Mouse (Mus musculus) midbrain, embryonic 12.5 days (tissue): ENCODE results near the gene Lbh. TPM values are rescaled to one million over a fixed set of nuclear protein-coding genes. Genes with fewer than 3 reads are reported as not detected.

Source experiments
- ATAC-seq: fragments of 200-750 bp; cut with Nextera tagmentation; 2 replicates; pipeline ENCODE4 v1.8.0; 2017; ENCODE audit warnings: low read depth, moderate TSS enrichment, moderate library complexity; ENCODE audit not compliant: low FRiP score
- H3K27ac ChIP-seq: fragments of 300-500 bp; sonication (generic); replicated peaks from 2 replicates; pipeline ENCODE4 v1.5.1; 2016; ENCODE audit warnings: mild to moderate bottlenecking
- H3K27me3 ChIP-seq: fragments of 300-500 bp; sonication (generic); 2 replicates; pipeline ENCODE4 v1.6.1; 2016; ENCODE audit warnings: mild to moderate bottlenecking
- H3K36me3 ChIP-seq: fragments of 300-500 bp; sonication (generic); 2 replicates; pipeline ENCODE4 v1.6.1; 2016
- H3K4me1 ChIP-seq: fragments of 300-500 bp; sonication (generic); 2 replicates; pipeline ENCODE4 v1.6.1; 2016
- H3K4me2 ChIP-seq: fragments of 300-500 bp; sonication (generic); replicated peaks from 2 replicates; pipeline ENCODE4 v1.6.1; 2016; ENCODE audit warnings: mild to moderate bottlenecking, moderate library complexity
- H3K4me3 ChIP-seq: fragments of 300-500 bp; sonication (generic); 2 replicates; pipeline ENCODE4 v1.5.1; 2016; ENCODE audit warnings: mild to moderate bottlenecking
- H3K9ac ChIP-seq: fragments of 300-500 bp; sonication (generic); replicated peaks from 2 replicates; pipeline ENCODE4 v1.6.1; 2016; ENCODE audit warnings: mild to moderate bottlenecking, moderate library complexity
- H3K9me3 ChIP-seq: fragments of 300-500 bp; sonication (generic); 2 replicates; pipeline ENCODE4 v1.6.1; 2016; ENCODE audit warnings: mild to moderate bottlenecking
- WGBS: fragments of 180-500 bp; shearing (Covaris S2); methylation state at CpG from one replicate; pipeline ENCODE4 v1.1.7; 2016; 5-methylcytosine and 5-hydroxymethylcytosine counted together
- polyA plus RNA-seq: library from polyadenylated mRNA; unstranded; fragments of >200 nt; fragmentation: Nextera tagmentation; extraction: Ambion mirVana; gene quantifications from 2 replicates; pipeline ENCODE4 v1.2.1, GENCODE M21; 2016

The Lbh gene
- polyA plus RNA-seq: 3.4 TPM in 2 replicates

DNA sequence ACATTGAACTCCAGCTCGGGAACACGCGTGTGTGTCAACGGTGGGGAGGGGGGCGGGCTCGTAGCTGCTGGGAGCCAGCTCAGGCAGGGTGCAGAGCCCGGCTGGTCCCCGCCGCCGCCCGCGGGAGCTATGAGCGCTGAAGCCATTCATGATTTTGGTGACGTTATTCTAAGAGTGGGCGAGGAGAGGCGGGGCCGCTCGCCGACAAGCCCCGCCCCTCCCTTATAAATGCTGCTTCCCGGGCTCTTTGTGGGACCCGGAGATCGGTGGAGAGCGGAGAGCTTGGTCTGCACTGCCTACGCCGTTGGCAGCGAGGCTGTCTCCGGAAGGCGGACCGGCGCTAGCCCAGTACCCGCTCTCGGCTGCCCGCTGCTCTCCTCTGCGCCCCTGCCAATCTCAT, at the start of gene Lbh:
Gene Lbh (plus strand): TSS at position 253 of the 400 bp plus-strand sequence.
- under 1% methylated on average over 35 of the region's 35 CpGs for WGBS
- Histone ChIP-seq H3K4me1 (peaks cover 36% of the 10 kb centered on the region), H3K9ac (peak within 1 kb of the TSS; percentile 88), H3K4me3 (peak within 1 kb of the TSS; percentile 76), H3K36me3 (peaks cover 20% of the 10 kb centered on the region), H3K9me3 (no peaks in the 10 kb centered on the region), H3K27me3 (peaks cover 20% of the 10 kb centered on the region), H3K4me2 (peak within 1 kb of the TSS; percentile 87), H3K27ac (peak within 1 kb of the TSS; percentile 90)
- peak; percentile 91 for ATAC-seq

DNA sequence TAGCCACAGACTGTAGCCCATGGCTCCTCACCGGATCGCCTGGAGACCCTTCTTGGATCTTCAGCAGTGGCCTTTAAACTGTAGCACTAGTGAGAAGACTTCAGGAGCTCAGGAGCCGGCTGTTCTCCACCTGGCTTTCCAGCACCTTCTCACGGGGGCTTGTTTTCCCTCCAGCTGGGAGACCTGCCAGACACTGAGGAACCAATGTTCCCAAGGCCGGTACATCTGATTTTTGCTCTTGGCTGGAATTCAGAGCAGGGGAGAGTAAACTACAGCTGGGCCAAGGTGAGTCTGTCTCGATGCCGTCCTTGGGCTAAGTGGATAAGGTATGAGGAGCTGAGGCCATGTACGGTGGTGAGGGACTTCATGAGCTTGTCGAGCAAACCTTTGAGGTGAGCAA, 39.1 kb upstream of the Lbh start:
- WGBS: 90% methylated on average over 9 of the region's 9 CpGs
- Histone ChIP-seq H3K36me3 (no peaks in the 10 kb centered on the region), H3K4me2 (no peak overlapping the region), H3K27me3 (no peaks in the 10 kb centered on the region), H3K9ac (no peak overlapping the region), H3K4me3 (no peak overlapping the region), H3K9me3 (no peaks in the 10 kb centered on the region), H3K4me1 (no peaks in the 10 kb centered on the region), H3K27ac (no peak overlapping the region)
- ATAC-seq: no peak

DNA sequence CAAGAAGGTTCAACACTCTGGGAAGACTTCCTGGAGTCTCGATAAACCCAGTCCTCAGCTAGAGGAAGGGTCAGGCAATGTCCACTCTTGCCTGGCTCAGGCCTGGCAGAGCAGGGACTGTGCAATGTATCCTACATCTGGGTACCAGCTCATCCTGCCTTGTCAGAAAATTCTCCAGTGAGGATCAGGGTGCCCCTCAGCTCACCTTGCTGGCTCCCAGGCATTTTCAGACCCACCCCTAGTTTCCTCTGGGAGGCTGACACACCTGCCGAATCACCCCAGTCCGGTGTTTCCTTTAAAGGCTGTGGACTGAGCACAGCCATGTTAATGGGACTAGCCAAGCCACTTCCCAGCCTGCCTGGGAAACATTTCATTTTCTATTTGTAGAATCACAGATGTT, 37.9 kb upstream of the Lbh start:
- H3K27me3 ChIP-seq: no peaks in the 10 kb centered on the region
- H3K4me2 ChIP-seq: no peak overlapping the region
- no peaks in the 10 kb centered on the region for H3K4me1 ChIP-seq
- 84% methylated on average over 3 of the region's 3 CpGs for WGBS
- H3K9ac ChIP-seq: no peak overlapping the region
- H3K36me3 ChIP-seq: no peaks in the 10 kb centered on the region
- no peaks in the 10 kb centered on the region for H3K9me3 ChIP-seq
- ATAC-seq: no peak
- H3K27ac ChIP-seq: no peak overlapping the region
- H3K4me3 ChIP-seq: no peak overlapping the region

DNA sequence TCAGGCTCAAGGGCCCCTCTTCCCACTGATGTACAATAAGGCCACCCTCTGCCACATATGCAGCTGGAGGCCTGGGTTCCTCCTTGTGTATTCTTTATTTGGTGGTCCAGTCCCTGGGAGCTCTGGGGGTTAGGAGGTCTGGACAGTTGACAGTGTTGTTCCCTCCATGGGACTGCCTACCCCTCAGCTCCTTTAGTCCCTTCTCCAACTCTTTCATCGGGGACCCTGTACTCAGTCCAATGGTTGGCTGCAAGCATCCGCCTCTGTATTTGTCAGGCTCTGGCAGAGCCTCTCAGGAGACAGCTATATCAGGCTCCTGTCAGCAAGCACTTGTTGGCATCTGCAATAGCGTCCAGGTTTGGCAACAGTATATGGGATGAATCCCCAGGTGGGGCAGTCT, 37.1 kb upstream of the Lbh start:
- H3K4me1 ChIP-seq: no peaks in the 10 kb centered on the region
- no peak for ATAC-seq
- H3K9me3 ChIP-seq: no peaks in the 10 kb centered on the region
- H3K4me2 ChIP-seq: no peak overlapping the region
- no peak overlapping the region for H3K27ac ChIP-seq
- H3K27me3 ChIP-seq: no peaks in the 10 kb centered on the region
- WGBS: 78% methylated on average over 3 of the region's 3 CpGs
- no peak overlapping the region for H3K9ac ChIP-seq
- H3K4me3 ChIP-seq: no peak overlapping the region
- no peaks in the 10 kb centered on the region for H3K36me3 ChIP-seq

DNA sequence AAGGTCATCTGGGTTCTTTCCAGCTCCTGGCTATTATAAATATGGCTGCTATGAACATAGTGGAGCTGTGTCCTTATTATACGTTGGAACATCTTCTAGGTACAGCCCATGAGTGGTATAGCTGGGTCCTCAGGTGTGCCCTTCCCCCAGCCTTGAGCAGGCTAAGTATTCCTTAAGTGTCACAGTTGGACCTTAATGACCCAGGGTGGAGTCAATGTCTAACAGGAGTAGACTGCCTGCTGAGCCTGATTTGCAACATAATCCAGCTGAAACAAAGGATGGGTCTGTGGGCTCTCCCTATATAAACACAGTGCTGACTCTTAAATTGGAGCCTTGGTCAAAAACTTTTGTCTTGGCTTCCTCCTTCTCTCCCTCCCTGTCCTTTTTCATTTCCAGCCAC, 36.3 kb upstream of the Lbh start:
- no peak for ATAC-seq
- 53% methylated on average over 1 of the region's 1 CpGs for WGBS
- no peak overlapping the region for H3K27ac ChIP-seq

DNA sequence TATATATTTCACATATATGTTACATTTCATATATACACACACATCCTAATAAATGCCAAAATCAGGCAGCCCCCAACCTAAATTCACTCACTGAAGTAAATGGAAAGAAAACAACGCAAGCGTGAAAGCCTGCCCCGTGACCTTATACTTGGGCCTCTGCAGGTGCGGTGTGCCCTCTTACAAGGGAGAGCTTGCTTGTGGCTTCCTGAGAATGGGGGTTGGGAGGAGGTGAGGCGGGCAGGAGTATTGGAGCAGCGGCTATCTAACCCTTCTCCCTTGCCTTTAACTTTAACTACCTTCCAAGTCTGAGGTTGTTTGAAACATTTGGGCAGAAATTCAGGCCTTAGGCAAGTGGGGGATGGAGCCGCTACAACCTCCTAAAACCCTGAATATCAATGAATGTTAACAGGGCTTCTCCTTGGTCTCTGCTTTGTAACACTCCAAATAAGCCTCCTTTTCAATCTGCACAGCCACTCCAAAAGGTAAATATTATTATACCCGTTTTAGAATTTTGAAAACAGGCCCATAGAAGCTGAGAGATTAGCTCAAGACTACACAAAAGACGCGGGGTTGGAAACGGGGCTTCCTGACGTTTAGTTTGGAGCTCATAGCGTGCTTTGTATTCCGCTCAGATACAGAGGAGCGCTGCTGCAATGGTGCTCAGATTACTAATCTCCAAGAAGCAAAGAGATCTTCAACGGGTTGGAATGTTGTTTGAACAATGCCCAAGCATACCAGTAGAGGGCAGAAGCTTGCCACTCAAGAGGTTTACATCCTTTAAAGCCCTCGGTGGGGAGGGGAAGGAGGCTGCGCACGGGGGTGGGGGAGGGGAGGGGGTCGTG, 28.3 kb upstream of the Lbh start:
- peak; percentile 87 for ATAC-seq
- Histone ChIP-seq H3K4me2 (peak overlapping the region; percentile 31), H3K4me1 (peaks cover 12% of the 10 kb centered on the region), H3K9me3 (no peaks in the 10 kb centered on the region), H3K4me3 (no peak overlapping the region), H3K36me3 (no peaks in the 10 kb centered on the region), H3K9ac (peak overlapping the region; percentile 2; the same call in 1 of the 2 replicates), H3K27ac (peak overlapping the region; percentile 60), H3K27me3 (no peaks in the 10 kb centered on the region)
- 8% methylated on average over 19 of the region's 20 CpGs for WGBS

More for the DNA sequence above, 36.3 kb upstream of the Lbh start:
- Histone ChIP-seq H3K9ac (no peak overlapping the region), H3K27me3 (no peaks in the 10 kb centered on the region), H3K4me1 (no peaks in the 10 kb centered on the region), H3K4me2 (no peak overlapping the region), H3K36me3 (no peaks in the 10 kb centered on the region), H3K9me3 (no peaks in the 10 kb centered on the region), H3K4me3 (no peak overlapping the region)

DNA sequence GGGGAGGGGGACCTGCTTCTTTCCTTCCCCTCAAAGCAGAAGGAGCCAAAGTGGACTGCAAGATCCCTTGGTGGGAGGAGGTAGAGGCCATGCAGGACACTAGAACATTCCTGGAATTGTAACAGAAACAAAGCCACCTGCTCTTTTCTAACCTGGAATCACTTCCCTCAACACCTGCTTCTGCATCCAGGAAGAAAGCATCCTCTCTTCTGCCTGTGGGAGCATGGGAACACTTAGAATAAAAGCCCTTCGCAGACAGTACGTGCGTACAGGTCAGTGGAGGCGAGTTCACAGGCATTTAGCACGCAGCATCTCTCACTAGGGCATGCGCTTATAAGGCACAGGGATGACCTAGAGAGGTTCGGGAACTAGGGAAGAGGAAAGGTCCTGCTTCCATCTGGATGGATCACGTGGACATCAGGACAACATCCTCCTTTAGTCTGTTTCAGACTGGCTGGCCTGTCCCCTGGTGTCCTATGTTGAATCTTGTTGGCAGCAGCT, 27.7 kb upstream of the Lbh start:
- H3K36me3 ChIP-seq: no peaks in the 10 kb centered on the region
- 60% methylated on average over 8 of the region's 8 CpGs for WGBS
- ATAC-seq: peak; percentile 65
- H3K4me1 ChIP-seq: peaks cover 12% of the 10 kb centered on the region
- no peak overlapping the region for H3K4me3 ChIP-seq
- H3K27ac ChIP-seq: 0 out of 2 replicates have a peak overlapping the region, but pooled peaks have one; percentile 15
- H3K4me2 ChIP-seq: peak overlapping the region; percentile 31; the same call in 1 of the 2 replicates
- no peaks in the 10 kb centered on the region for H3K9me3 ChIP-seq
- no peaks in the 10 kb centered on the region for H3K27me3 ChIP-seq
- H3K9ac ChIP-seq: no peak overlapping the region

DNA sequence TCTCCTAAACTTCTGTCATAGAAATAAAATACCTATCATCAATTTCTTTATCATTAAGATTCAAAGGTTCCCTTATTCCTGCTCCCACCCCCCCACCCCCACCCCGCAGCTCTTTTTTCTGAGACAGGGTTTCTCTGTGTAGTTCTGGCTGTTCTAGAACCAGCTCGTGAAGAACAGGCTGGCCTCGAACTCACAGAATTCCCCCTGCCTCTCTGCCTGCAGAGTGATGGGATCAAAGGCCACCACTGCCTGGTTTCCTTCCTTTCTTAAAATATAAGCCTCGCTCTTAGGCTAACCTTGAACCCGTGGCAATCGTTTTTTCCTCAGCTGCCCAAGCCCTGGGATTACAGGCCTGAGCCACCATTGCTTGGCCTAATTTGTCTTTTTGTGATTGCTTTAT, 26.5 kb upstream of the Lbh start:
- Histone ChIP-seq H3K4me2 (no peak overlapping the region), H3K27me3 (no peaks in the 10 kb centered on the region), H3K9ac (no peak overlapping the region), H3K36me3 (no peaks in the 10 kb centered on the region), H3K9me3 (no peaks in the 10 kb centered on the region), H3K4me1 (peaks cover 12% of the 10 kb centered on the region), H3K4me3 (no peak overlapping the region), H3K27ac (no peak overlapping the region)
- no peak for ATAC-seq
- WGBS: 88% methylated on average over 6 of the region's 6 CpGs

DNA sequence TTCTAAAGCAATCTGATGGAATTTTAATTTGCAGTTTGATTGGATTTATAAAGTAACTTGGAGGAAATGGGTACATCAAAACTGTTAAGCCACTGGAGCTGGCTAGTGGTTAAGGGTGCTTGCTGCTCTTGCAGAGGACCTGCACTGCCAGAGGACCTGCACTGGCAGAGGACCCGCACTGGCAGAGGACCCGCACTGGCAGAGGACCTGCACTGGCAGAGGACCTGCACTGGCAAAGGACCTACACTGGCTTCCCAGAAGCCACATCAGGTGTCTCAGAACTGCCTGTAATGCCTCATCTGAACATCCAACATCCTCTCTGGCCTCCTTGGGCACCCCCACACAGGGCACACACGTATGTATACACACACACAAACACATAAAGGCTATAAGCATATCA, 22.6 kb upstream of the Lbh start:
- H3K27me3 ChIP-seq: no peaks in the 10 kb centered on the region
- H3K4me2 ChIP-seq: no peak overlapping the region
- no peak overlapping the region for H3K4me3 ChIP-seq
- no peaks in the 10 kb centered on the region for H3K9me3 ChIP-seq
- ATAC-seq: no peak
- WGBS: 91% methylated on average over 3 of the region's 3 CpGs
- H3K36me3 ChIP-seq: no peaks in the 10 kb centered on the region
- 0 out of 2 replicates have a peak, but pooled peaks cover under 1% of the 10 kb centered on the region for H3K4me1 ChIP-seq
- H3K9ac ChIP-seq: no peak overlapping the region
- H3K27ac ChIP-seq: no peak overlapping the region

DNA sequence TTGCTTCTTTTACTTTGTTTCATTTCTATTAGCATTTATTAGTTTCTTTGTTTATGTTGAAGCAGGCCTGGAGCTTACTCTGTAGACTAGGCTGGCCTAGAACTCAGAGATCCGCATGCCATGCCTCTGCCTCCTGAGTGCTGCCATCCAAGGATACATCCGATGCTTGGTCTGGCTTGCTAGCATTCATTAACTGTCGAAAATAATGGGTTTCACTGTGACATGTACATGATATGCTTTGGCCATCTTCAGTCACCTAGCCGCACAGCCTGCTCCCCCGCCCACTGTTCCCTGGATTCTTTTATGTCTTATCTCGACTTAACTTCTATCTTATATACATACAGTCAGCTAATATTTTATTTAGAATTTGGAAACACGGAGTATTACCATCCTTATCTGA, 21.0 kb upstream of the Lbh start:
- H3K27me3 ChIP-seq: no peaks in the 10 kb centered on the region
- H3K4me2 ChIP-seq: no peak overlapping the region
- H3K4me3 ChIP-seq: no peak overlapping the region
- no peak overlapping the region for H3K27ac ChIP-seq
- no peaks in the 10 kb centered on the region for H3K4me1 ChIP-seq
- no peak for ATAC-seq
- 90% methylated on average over 7 of the region's 7 CpGs for WGBS
- no peaks in the 10 kb centered on the region for H3K9me3 ChIP-seq
- no peaks in the 10 kb centered on the region for H3K36me3 ChIP-seq
- no peak overlapping the region for H3K9ac ChIP-seq

DNA sequence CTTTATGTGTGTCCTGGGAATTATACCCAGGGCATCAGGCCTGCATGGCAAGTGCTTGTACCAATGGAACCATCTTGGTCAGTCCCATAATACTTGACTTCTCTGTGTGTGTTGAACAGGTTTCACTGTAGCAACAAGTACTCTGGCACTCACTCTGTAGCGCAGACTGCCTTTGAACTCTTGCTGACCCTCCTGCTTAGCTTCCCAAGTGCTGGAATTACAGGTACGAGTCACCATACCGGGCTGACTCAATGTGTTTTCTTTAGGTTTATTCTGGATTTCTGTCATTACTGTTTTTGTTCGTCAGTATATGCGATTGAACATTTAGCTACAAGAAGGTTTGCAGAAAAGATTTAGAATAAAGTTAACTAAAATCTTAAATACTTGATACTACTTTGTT, 20.1 kb upstream of the Lbh start:
- Histone ChIP-seq H3K27ac (no peak overlapping the region), H3K4me1 (no peaks in the 10 kb centered on the region), H3K9me3 (no peaks in the 10 kb centered on the region), H3K4me2 (no peak overlapping the region), H3K36me3 (no peaks in the 10 kb centered on the region), H3K9ac (no peak overlapping the region), H3K27me3 (no peaks in the 10 kb centered on the region), H3K4me3 (no peak overlapping the region)
- no peak for ATAC-seq
- 87% methylated on average over 5 of the region's 5 CpGs for WGBS

DNA sequence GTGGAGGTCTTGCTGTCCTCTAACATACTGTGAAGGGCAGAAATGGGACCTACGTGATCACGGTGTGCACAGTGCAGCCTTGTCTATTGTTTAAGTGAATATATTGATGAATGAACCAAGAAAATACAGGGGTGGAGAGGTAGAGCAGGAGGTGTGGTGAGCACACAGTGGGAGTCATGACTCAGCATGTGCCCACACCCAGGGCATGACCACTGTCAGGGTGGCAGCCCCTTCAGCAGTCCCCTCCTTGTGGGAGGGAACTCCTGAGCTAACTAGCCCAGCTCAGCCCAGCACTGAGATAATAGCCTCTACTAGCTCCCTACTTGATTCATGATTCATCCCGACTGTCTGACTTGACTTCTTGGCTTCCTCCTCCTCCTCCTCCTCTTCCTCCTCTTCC, 19.3 kb upstream of the Lbh start:
- no peaks in the 10 kb centered on the region for H3K27me3 ChIP-seq
- H3K4me2 ChIP-seq: no peak overlapping the region
- H3K36me3 ChIP-seq: no peaks in the 10 kb centered on the region
- H3K27ac ChIP-seq: no peak overlapping the region
- no peaks in the 10 kb centered on the region for H3K4me1 ChIP-seq
- no peak for ATAC-seq
- WGBS: 76% methylated on average over 3 of the region's 3 CpGs
- no peaks in the 10 kb centered on the region for H3K9me3 ChIP-seq
- H3K4me3 ChIP-seq: no peak overlapping the region
- no peak overlapping the region for H3K9ac ChIP-seq
